Mouse (Mus musculus) liver, adult 2 months (tissue): ENCODE measurements at regions not wholly inside any gene's neighbourhood (a gene's known extent, or its start where the extent isn't known, plus 50 kb on each side); places are given as distances from the start of the nearest gene placed in this dataset.

Source experiments
- DNase-seq: peaks from one replicate; pipeline ENCODE4 v3.0.0-alpha.2; 2011; ENCODE audit warnings: low read depth, low spot score; ENCODE audit errors: extremely low read depth
- H3K27ac ChIP-seq: fragments of 200-500 bp; replicated peaks from 2 replicates; pipeline ENCODE4 v1.5.1; 2012; ENCODE audit warnings: low read depth, mild to moderate bottlenecking, control low read depth, inconsistent platforms, low read length; ENCODE audit not compliant: insufficient read depth
- H3K27me3 ChIP-seq: fragments of 200-500 bp; 2 replicates; pipeline ENCODE4 v1.6.1; 2012; ENCODE audit warnings: mild to moderate bottlenecking, moderate library complexity, low read length, inconsistent platforms; ENCODE audit not compliant: control insufficient read depth, insufficient read depth
- H3K36me3 ChIP-seq: fragments of 200-500 bp; 2 replicates; pipeline ENCODE4 v1.6.1; 2012; ENCODE audit warnings: low read length, inconsistent platforms; ENCODE audit not compliant: control insufficient read depth, insufficient read depth
- H3K4me1 ChIP-seq: fragments of 200-500 bp; 2 replicates; pipeline ENCODE4 v1.6.1; 2011; ENCODE audit warnings: low read length; ENCODE audit not compliant: control insufficient read depth, insufficient read depth
- H3K4me3 ChIP-seq: fragments of 200-500 bp; 2 replicates; pipeline ENCODE4 v1.5.1; 2011; ENCODE audit warnings: low read depth, mild to moderate bottlenecking, control low read depth, low read length, moderate library complexity; ENCODE audit not compliant: insufficient read depth
- H3K79me2 ChIP-seq: fragments of 200-500 bp; 2 replicates; pipeline ENCODE4 v1.6.1; 2012; ENCODE audit warnings: inconsistent platforms, mild to moderate bottlenecking, low read length, moderate library complexity; ENCODE audit not compliant: control insufficient read depth, insufficient read depth
- H3K9ac ChIP-seq: fragments of 200-500 bp; 2 replicates; pipeline ENCODE4 v1.6.1; 2012; ENCODE audit warnings: low read depth, mild to moderate bottlenecking, control low read depth, inconsistent platforms, low read length
- CTCF ChIP-seq: fragments of 200-500 bp; IDR thresholded peaks from 2 replicates; pipeline ENCODE4 v1.5.1; 2011; ENCODE audit warnings: low read depth, low read length, control low read depth
- POLR2A ChIP-seq: fragments of 200-500 bp; IDR thresholded peaks from 2 replicates; pipeline ENCODE4 v1.6.1; 2011; ENCODE audit warnings: low read length, control low read depth; ENCODE audit not compliant: insufficient read depth; ENCODE audit errors: extremely low read depth
- WGBS: fragments of 180-500 bp; shearing (Covaris S2); methylation state at CpG from one replicate; pipeline ENCODE4 v1.1.7; 2018; 5-methylcytosine and 5-hydroxymethylcytosine counted together

GRCm38 (mm10) chr7:90039504-90039903 is 58.7 kb upstream of the Eed start:
- WGBS: 18% methylated on average over 9 of the region's 9 CpGs
- peak; percentile 92 for DNase-seq

GRCm38 (mm10) chr7:90040581-90041340 is 60.0 kb upstream of the Eed start:
- Histone ChIP-seq H3K36me3 (no peaks in the 10 kb centered on the region), H3K4me1 (peaks cover 24% of the 10 kb centered on the region), H3K4me3 (no peak overlapping the region), H3K27me3 (no peaks in the 10 kb centered on the region), H3K79me2 (no peaks in the 10 kb centered on the region), H3K9ac (no peak overlapping the region), H3K27ac (peak overlapping the region; percentile 94)
- WGBS: 33% methylated on average over 11 of the region's 11 CpGs
- peak; percentile 96 for DNase-seq
- TF ChIP-seq CTCF (no peak), POLR2A (no peak)

More at GRCm38 (mm10) chr7:90039504-90039903, 58.7 kb upstream of the Eed start:
- 0 out of 2 replicates have a peak overlapping the region, but pooled peaks have one; percentile 2 for H3K9ac ChIP-seq
- H3K4me1 ChIP-seq: peaks cover 20% of the 10 kb centered on the region
- no peaks in the 10 kb centered on the region for H3K36me3 ChIP-seq
- H3K27me3 ChIP-seq: no peaks in the 10 kb centered on the region
- H3K4me3 ChIP-seq: no peak overlapping the region
- no peak for TF ChIP-seq CTCF
- TF ChIP-seq POLR2A: no peak
- peak overlapping the region; percentile 94 for H3K27ac ChIP-seq
- no peaks in the 10 kb centered on the region for H3K79me2 ChIP-seq

GRCm38 (mm10) chr7:90041565-90042024 is 60.8 kb upstream of the Eed start:
- DNase-seq: peak; percentile 69
- H3K36me3 ChIP-seq: no peaks in the 10 kb centered on the region
- WGBS: 45% methylated on average over 5 of the region's 5 CpGs
- no peaks in the 10 kb centered on the region for H3K27me3 ChIP-seq
- H3K4me1 ChIP-seq: peaks cover 29% of the 10 kb centered on the region
- peak overlapping the region; percentile 94 for H3K27ac ChIP-seq
- H3K9ac ChIP-seq: no peak overlapping the region
- no peaks in the 10 kb centered on the region for H3K79me2 ChIP-seq
- no peak for TF ChIP-seq POLR2A
- TF ChIP-seq CTCF: no peak
- no peak overlapping the region for H3K4me3 ChIP-seq

- 75% methylated on average over 7 of the region's 7 CpGs for WGBS
- Histone ChIP-seq H3K4me3 (no peak overlapping the region), H3K79me2 (no peaks in the 10 kb centered on the region)
Measured at GRCm38 (mm10) chr7:90042364-90042763, 61.6 kb upstream of the Eed start.

GRCm38 (mm10) chr7:90043526-90043925 is 62.7 kb upstream of the Eed start:
- Histone ChIP-seq H3K79me2 (no peaks in the 10 kb centered on the region), H3K4me1 (peaks cover 33% of the 10 kb centered on the region), H3K27ac (no peak overlapping the region), H3K27me3 (no peaks in the 10 kb centered on the region), H3K4me3 (no peak overlapping the region), H3K9ac (no peak overlapping the region), H3K36me3 (no peaks in the 10 kb centered on the region)
- WGBS: 50% methylated on average over 8 of the region's 8 CpGs
- peak; percentile 67 for DNase-seq
- no peak for TF ChIP-seq CTCF

More at GRCm38 (mm10) chr7:90042364-90042763, 61.6 kb upstream of the Eed start:
- DNase-seq: no peak
- no peak overlapping the region for H3K9ac ChIP-seq
- H3K36me3 ChIP-seq: no peaks in the 10 kb centered on the region
- TF ChIP-seq CTCF (no peak), POLR2A (no peak)
- H3K4me1 ChIP-seq: peaks cover 29% of the 10 kb centered on the region
- H3K27me3 ChIP-seq: no peaks in the 10 kb centered on the region
- H3K27ac ChIP-seq: peak overlapping the region; percentile 94

GRCm38 (mm10) chr7:90044100-90044698 is 63.4 kb upstream of the Eed start:
- H3K79me2 ChIP-seq: no peaks in the 10 kb centered on the region
- no peaks in the 10 kb centered on the region for H3K36me3 ChIP-seq
- H3K4me3 ChIP-seq: no peak overlapping the region
- H3K9ac ChIP-seq: no peak overlapping the region
- no peaks in the 10 kb centered on the region for H3K27me3 ChIP-seq
- peaks cover 33% of the 10 kb centered on the region for H3K4me1 ChIP-seq
- no peak for TF ChIP-seq POLR2A
- TF ChIP-seq CTCF: no peak
- 0 out of 2 replicates have a peak overlapping the region, but pooled peaks have one; percentile 6 for H3K27ac ChIP-seq
- WGBS: 89% methylated on average over 4 of the region's 4 CpGs
- DNase-seq: no peak
